In genomic region chr6:90315961-90316360, GRCm38 (mm10) we compare ENCODE assay signal across 26 mouse cellular contexts. TPM values are rescaled to one million over a fixed set of nuclear protein-coding genes. Genes with fewer than 3 reads are reported as not detected.
"Had no signal": no experiment of that assay in that cellular context is flagged by ENCODE, and none has a peak within 500 bp of the region (broad histone marks: within the 10 kb centered on the region; RNA-seq: fewer than 3 reads in every experiment).

No protein-coding gene starts in this region.

- H3K4me2 ChIP-seq: kidney, embryonic 15.5 days; liver, embryonic 11.5 days; liver, embryonic 15.5 days; midbrain, embryonic 15.5 days; neural tube, embryonic 12.5 days; stomach, embryonic 15.5 days had no signal

- H3K27me3 ChIP-seq: kidney, embryonic 15.5 days; liver, embryonic 15.5 days; midbrain, embryonic 15.5 days; neural tube, embryonic 12.5 days; stomach, embryonic 15.5 days had no signal

- H3K4me3 ChIP-seq: kidney, embryonic 15.5 days; limb, embryonic 10.5 days; liver, embryonic 15.5 days; midbrain, embryonic 10.5 days; midbrain, embryonic 15.5 days; neural tube, embryonic 12.5 days; stomach, embryonic 15.5 days had no signal

- DNase-seq: kidney, adult 2 months; kidney, postnatal 14 days; lung, adult 2 months; lung, postnatal 4 days; thymus, adult 2 months; thymus, postnatal 25 days had no signal

- H3K36me3 ChIP-seq: kidney, embryonic 15.5 days; limb, embryonic 10.5 days; liver, embryonic 15.5 days; midbrain, embryonic 10.5 days; midbrain, embryonic 15.5 days; neural tube, embryonic 12.5 days; stomach, embryonic 15.5 days had no signal

- H3K9me3 ChIP-seq: kidney, embryonic 15.5 days; limb, embryonic 10.5 days; liver, embryonic 15.5 days; midbrain, embryonic 15.5 days; neural tube, embryonic 12.5 days; stomach, embryonic 15.5 days had no signal

- H3K27ac ChIP-seq: kidney, embryonic 15.5 days; limb, embryonic 10.5 days; liver, embryonic 15.5 days; midbrain, embryonic 10.5 days; midbrain, embryonic 15.5 days; neural tube, embryonic 12.5 days; stomach, embryonic 15.5 days had no signal

- ATAC-seq: lung, postnatal 0 days; midbrain, embryonic 15.5 days had no signal

- H3K9ac ChIP-seq: kidney, embryonic 15.5 days; liver, embryonic 15.5 days; midbrain, embryonic 15.5 days; neural tube, embryonic 12.5 days; stomach, embryonic 15.5 days had no signal

- H3K4me1 ChIP-seq: limb, embryonic 10.5 days; midbrain, embryonic 10.5 days; midbrain, embryonic 15.5 days; neural tube, embryonic 12.5 days; stomach, embryonic 15.5 days had no signal

RNA-seq across cellular contexts. Expression of gene Chst13, which starts 9.0 kb away (rescaled TPM):
- total RNA-seq: layer of hippocampus, adult 8-10 months; layer of hippocampus, postnatal 14 days had no signal
- polyA plus RNA-seq: limb, embryonic 10.5 days; midbrain, embryonic 15.5 days; neural tube, embryonic 12.5 days had no signal

RNA-seq across cellular contexts. Expression of gene BC048671, which starts 14.9 kb away (rescaled TPM):
- total RNA-seq: layer of hippocampus, adult 8-10 months; layer of hippocampus, postnatal 14 days; left cerebral cortex, adult 8-10 months; megakaryocyte, adult 5-6 weeks; monocyte, adult 5-6 weeks; neutrophil, adult 5-6 weeks had no signal
- polyA plus RNA-seq: kidney, adult 2 months; kidney, embryonic 15.5 days; large intestine, adult 2 months; limb, embryonic 10.5 days; limb, embryonic 14.5 days; liver, embryonic 11.5 days; lung, adult 2 months; lung, postnatal 0 days; midbrain, embryonic 10.5 days; midbrain, embryonic 15.5 days; neural tube, embryonic 12.5 days; spleen, adult 2 months; stomach, embryonic 15.5 days; thymus, adult 2 months; urinary bladder, adult 2 months had no signal

RNA-seq across cellular contexts. Expression of gene Uroc1, which starts 17.1 kb away (rescaled TPM):
- total RNA-seq: layer of hippocampus, adult 8-10 months; layer of hippocampus, postnatal 14 days; left cerebral cortex, adult 8-10 months; megakaryocyte, adult 5-6 weeks; monocyte, adult 5-6 weeks; neutrophil, adult 5-6 weeks had no signal
- polyA plus RNA-seq: large intestine, adult 2 months; lung, postnatal 0 days; midbrain, embryonic 10.5 days; midbrain, embryonic 15.5 days; neural tube, embryonic 12.5 days; testis, adult 2 months had no signal
